Mouse (Mus musculus) macrophage (primary cell): ENCODE measurements around the gene Dhdh. TPM values are rescaled to one million over a fixed set of nuclear protein-coding genes. Genes with fewer than 3 reads are reported as not detected.
"Not testable (repeated sequence)": the region's sequence is repeated elsewhere in the genome, so short reads cannot be mapped to it uniquely, and the experiment has no call there.

ENCODE experiments used
- H3K27ac ChIP-seq: fragments of 350-480 bp; formaldehyde crosslinking; 2 replicates; pipeline ENCODE4 v1.9.0; 2021
- H3K36me3 ChIP-seq: fragments of 350-480 bp; formaldehyde crosslinking; 2 replicates; pipeline ENCODE4 v1.9.0; 2021; ENCODE audit errors: inconsistent target
- H3K4me3 ChIP-seq: fragments of 350-480 bp; formaldehyde crosslinking; 2 replicates; pipeline ENCODE4 v1.9.0; 2021; ENCODE audit errors: inconsistent target
- H3K79me2 ChIP-seq: fragments of 350-480 bp; formaldehyde crosslinking; 2 replicates; pipeline ENCODE4 v1.9.0; 2021; ENCODE audit errors: inconsistent target
- WGBS: methylation state at CpG from one replicate; pipeline ENCODE4 v1.1.7; 2026; ENCODE audit warnings: inconsistent platforms; ENCODE audit not compliant: missing documents; 5-methylcytosine and 5-hydroxymethylcytosine counted together
- polyA plus RNA-seq: library from polyadenylated mRNA; stranded (reverse); fragments of 250-400 nt; gene quantifications from 3 replicates; pipeline ENCODE4 v1.2.4, GENCODE M21; 2018; ENCODE audit warnings: inconsistent platforms

The Dhdh gene
- polyA plus RNA-seq, 1 experiment from 2014 or later: 24.6 TPM

DNA sequence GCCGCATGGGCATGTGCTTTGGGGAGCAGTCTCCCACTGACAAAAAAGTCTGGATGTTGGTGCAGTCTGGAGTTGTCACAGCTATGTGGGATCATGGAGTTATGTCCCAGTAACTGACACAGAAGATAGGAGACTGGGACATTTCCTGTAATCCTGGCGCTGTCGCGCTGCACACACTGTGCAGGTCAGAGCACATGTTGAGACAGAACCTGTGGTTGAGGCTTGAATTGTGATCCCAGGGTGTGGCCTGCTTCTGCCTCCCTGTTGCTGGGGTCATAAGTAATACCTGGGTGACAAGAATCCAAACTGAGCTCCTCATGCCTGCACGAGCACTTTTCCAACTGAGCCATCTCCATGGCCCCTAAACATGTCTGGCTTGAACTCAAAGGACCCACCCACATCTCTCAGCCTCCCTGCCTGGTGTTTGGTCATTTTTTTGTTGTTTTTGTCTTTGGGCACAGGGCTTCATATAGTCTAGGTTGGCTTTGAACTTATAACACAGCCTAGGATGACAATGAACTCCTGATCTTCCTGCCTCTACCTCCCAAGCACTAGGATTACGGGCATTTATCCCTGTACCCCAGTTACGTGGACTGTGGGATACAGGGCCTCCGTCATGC, 3.7 kb upstream of the Dhdh start:
- Histone ChIP-seq H3K4me3 (no peak overlapping the region), H3K79me2 (no peaks in the 10 kb centered on the region), H3K27ac (no peak overlapping the region), H3K36me3 (peaks cover 42% of the 10 kb centered on the region)
- 98% methylated on average over 8 of the region's 8 CpGs for WGBS

DNA sequence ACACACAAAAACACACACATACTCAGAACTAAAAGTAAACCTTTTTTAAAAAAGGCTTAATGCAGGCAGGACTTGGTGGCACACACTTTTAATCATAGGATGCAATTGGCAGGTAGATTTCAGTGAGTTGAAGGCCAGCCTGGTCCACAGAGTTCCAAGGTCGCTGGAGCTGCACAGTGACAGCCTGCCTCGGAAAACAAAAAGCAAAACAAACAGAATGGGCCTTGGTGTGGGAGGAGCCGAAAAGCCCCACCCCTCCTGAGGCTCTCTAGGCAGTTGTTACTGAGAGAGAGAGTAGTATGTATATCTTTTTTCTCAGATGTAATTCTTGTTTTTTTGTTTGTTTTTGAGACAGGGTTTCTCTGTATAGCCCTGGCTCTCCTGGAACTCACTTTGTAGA, 2.7 kb upstream of the Dhdh start:
- Histone ChIP-seq H3K4me3 (no peak overlapping the region), H3K36me3 (peaks cover 33% of the 10 kb centered on the region), H3K27ac (no peak overlapping the region), H3K79me2 (no peaks in the 10 kb centered on the region)
- 16% methylated on average over 3 of the region's 3 CpGs for WGBS

DNA sequence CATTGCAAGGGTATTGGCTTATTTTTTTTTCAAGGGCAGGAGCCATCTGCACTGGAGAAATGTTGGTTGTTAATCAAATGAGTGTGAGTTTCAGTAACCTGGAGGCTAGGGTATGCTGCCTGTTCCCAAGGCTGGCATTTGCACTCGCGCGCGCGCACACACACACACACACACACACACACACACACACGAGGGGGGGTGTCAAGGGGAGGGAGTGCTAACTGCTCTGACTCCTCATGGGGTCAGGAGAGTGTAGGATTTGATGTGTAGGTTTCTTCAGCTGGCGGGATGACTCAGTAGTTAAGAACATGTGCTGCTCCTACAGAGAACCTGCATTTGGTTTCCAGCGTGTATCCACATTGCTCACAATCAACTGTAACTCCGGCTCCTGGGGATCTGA, 2.2 kb upstream of the Dhdh start:
- Histone ChIP-seq H3K79me2 (no peaks in the 10 kb centered on the region), H3K36me3 (peaks cover 28% of the 10 kb centered on the region), H3K4me3 (no peak overlapping the region), H3K27ac (no peak overlapping the region)
- 48% methylated on average over 4 of the region's 9 CpGs for WGBS

DNA sequence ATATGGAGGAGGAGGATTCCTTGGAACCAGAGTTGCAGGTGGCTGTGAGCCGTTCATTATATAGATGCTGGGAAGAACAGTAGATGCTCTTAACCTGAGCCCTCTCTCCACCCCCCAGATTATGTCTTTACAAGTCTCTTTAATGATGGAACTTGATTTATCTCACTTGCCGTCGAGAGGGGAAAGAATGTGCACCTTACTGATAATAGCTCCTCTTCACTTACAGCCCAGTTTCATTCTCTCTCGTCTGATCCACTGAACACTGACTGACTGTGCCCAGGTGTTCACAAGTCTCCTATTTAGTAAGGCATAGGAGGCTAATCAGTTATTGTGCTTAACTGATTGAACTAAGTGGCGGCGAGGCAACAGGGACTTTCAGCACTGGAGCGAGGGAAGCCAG, 973 bp upstream of the Dhdh start:
- Histone ChIP-seq H3K79me2 (no peaks in the 10 kb centered on the region), H3K36me3 (peaks cover 16% of the 10 kb centered on the region), H3K27ac (no peak overlapping the region), H3K4me3 (no peak overlapping the region)
- 89% methylated on average over 7 of the region's 7 CpGs for WGBS

DNA sequence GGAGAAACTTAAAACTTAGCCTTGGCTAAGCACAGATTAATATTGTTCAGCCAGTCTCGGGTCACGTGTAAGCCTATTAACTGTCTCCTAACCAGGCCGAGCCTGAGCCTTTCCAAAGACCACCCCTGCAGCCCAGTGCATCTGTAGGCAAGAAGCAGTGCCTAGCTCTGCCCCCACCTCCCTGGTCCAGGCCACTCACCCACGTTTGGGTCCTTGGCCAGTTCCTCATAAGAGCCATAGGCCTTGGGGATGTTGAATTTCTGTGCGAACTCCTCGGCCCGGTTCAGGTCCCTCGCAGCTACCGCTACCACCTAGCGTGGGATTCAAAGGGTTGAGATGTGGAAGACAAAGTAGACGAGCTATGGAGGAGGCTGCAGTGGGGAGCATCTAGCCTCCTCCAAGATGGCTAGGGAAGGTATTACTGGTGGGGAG, 728 bp downstream of the Dhdh start:
- peak overlapping the region; percentile 49 for H3K27ac ChIP-seq
- no peaks in the 10 kb centered on the region for H3K79me2 ChIP-seq
- H3K4me3 ChIP-seq: peak overlapping the region; percentile 79
- H3K36me3 ChIP-seq: no peaks in the 10 kb centered on the region
- WGBS: 63% methylated on average over 11 of the region's 11 CpGs

DNA sequence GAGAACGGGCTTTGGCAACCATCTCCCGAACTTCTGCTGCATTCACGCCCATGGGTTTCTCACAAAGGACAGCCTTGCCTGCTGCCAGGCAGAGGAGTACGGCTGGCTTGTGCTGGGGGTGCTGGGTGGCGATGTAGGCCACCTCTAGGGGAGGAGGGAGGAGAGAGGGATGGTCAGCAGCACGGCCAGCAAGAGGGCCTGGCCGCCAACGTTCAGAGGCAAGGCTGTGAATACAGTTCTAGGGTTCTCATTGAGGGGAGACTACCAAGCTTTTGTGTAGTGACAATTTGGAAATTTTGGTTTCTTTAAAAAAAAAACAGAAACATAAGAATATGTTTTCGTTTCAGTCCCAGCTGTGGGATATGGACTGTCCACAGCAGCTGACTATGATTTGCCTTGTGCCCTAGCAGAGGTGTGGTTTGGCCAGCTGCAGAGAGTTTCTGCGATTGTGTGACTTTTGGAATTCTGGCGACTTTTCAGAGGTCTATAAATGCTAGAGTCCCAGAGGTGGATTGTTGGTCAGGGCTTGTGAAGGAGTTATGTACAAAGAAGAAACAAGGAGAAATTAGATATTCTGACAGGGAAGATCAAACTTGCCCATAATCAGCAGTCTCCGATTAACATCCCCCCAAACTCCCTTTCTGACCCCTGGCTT, 1.7 kb downstream of the Dhdh start, which contains the start of gene Gm45808:
Gene Gm45808, minus strand, starts transcription at position 51 of the 655 bp plus-strand sequence.
- Histone ChIP-seq H3K4me3 (no peak within 1 kb of the TSS), H3K36me3 (no peaks in the 10 kb centered on the region), H3K79me2 (no peaks in the 10 kb centered on the region), H3K27ac (no peak within 1 kb of the TSS)
- WGBS: 94% methylated on average over 12 of the region's 12 CpGs

DNA sequence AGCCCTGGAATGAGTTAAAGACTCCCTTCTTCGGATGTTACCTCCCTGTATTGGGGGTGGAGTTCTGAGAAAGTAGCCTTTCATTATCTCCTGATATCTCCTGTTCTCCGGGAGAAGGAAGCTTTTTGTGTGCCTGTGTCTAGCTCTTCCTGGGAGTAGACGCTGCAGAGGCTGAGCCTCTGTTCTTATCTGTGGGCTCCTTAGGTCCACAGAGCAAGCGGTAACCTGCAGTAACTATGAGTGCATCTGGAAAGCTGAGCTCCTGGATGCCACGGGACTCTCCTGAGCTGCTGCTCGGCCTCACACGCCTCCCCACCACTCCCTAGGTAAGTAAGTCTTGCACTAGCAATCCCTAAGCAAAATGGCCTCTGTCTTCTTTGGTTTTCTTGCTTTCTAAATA, 2.4 kb downstream of the Dhdh start:
- WGBS: 89% methylated on average over 7 of the region's 7 CpGs
- no peaks in the 10 kb centered on the region for H3K79me2 ChIP-seq
- H3K4me3 ChIP-seq: no peak overlapping the region
- no peaks in the 10 kb centered on the region for H3K36me3 ChIP-seq
- no peak overlapping the region for H3K27ac ChIP-seq

DNA sequence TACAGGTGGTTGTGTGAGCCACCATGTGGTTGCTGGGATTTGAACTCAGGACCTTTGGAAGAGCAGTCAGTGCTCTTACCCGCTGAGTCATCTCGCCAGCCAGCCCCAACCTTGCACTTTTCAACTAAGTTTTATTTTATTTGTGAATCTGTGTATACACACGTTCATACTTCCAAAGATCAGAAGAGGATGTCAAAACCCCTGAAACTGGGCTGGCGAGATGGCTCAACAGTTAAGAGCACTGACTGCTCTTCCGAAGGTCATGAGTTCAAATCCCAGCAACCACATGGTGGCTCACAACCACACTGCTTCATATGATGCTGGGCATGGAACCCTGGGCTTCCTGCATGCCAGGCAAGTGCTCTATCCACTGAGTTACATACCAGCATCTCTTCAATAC, 3.6 kb downstream of the Dhdh start:
- not testable (repeated sequence) for H3K79me2 ChIP-seq, H3K36me3 ChIP-seq, H3K27ac ChIP-seq, H3K4me3 ChIP-seq
- WGBS: 90% methylated on average over 5 of the region's 5 CpGs

DNA sequence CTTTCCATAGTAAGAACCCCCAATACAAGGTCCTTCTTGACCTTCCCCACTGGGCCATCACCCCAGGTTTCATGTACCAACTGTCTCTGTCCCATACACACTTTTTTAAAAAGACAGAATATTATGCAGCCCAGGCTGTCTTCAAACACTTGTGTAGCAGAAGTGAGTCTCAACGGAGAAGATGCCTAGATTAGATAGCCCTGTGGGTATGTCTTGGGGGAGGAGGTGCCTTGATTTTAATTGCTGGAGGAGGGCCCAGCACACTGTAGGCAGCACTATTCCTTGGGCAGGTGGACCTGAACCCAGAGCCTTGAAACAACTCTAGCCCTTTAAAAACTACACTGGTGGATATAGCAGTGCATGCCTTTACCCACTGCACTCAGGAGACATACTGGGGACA, 6.4 kb downstream of the Dhdh start:
- H3K27ac ChIP-seq: no peak overlapping the region
- no peaks in the 10 kb centered on the region for H3K79me2 ChIP-seq
- peaks cover 9% of the 10 kb centered on the region; the same call in 1 of the 2 replicates for H3K36me3 ChIP-seq
- no peak overlapping the region for H3K4me3 ChIP-seq
- WGBS: 100% methylated on average over 1 of the region's 1 CpGs

DNA sequence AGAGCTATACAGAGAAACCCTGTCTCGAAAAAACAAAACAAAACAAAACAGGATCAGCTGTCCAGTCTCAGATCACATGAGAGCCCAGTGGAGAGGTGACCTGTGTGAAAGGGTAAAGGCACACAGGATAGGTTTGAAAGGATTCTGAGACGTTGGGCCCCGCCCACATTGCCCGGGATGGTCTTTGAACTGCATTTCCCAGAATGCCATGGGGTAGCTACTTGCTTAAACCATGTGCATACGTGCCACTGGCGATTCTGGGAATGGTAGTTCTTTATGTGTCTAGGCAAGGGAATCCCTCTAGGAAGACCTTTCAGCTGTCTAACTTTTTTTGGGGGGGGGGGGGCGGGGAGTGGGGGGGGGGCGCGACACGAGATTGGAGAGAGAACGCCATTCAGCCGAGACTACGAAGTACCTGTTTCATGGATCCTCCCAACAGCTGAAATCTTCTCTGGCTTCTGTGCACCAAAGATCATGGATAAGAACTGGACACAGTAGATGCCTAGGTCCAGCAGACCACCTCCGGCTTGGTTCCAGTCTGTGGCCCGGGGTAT, 7.2 kb downstream of the Dhdh start, which contains the start of gene Tulp2:
Gene Tulp2, plus strand, starts transcription at position 504 of the 554 bp plus-strand sequence.
- WGBS: 68% methylated on average over 15 of the region's 15 CpGs
- peaks cover 9% of the 10 kb centered on the region; the same call in 1 of the 2 replicates for H3K36me3 ChIP-seq
- no peak within 1 kb of the TSS for H3K27ac ChIP-seq
- H3K4me3 ChIP-seq: no peak within 1 kb of the TSS
- no peaks in the 10 kb centered on the region for H3K79me2 ChIP-seq

DNA sequence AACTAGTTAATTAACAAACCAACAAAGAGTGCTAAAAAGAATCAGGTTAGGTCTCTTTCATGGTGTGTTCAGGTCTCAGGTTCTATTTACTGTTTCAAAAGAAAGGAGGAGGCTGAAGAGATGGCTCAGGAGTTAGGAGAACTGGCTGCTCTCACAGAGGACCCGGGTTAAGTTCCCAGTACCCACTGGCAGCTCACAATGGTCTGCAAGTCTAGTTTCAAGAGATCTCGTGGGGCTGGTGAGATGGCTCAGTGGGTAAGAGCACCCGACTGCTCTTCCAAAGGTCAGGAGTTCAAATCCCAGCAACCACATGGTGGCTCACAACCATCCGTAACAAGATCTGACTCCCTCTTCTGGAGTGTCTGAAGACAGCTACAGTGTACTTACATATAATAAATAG, 8.3 kb downstream of the Dhdh start:
- not testable (repeated sequence) for H3K27ac ChIP-seq, H3K36me3 ChIP-seq, H3K4me3 ChIP-seq, H3K79me2 ChIP-seq
- 100% methylated on average over 1 of the region's 4 CpGs for WGBS

DNA sequence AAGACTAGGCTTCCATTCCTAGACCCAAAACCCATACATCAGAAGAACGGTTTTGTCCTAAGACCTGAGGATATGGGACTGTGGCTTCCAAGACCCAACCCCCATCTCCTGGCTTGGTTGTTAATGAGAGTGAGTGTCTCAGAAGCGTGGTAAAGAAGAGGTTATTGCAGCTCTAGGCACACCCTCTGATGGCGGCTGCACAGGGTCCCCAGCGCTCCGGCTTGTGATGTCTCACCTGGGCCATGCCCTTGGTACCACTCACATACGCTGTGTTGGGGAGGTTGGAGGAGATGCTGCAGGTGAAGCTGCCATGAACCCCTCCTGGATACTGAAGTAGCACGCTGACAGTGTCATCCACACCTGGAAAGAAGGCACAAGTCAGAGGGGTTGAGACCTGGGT, 9.8 kb downstream of the Dhdh start:
- no peak overlapping the region for H3K27ac ChIP-seq
- no peak overlapping the region for H3K4me3 ChIP-seq
- H3K36me3 ChIP-seq: peaks cover 9% of the 10 kb centered on the region; the same call in 1 of the 2 replicates
- H3K79me2 ChIP-seq: no peaks in the 10 kb centered on the region
- 98% methylated on average over 7 of the region's 7 CpGs for WGBS

DNA sequence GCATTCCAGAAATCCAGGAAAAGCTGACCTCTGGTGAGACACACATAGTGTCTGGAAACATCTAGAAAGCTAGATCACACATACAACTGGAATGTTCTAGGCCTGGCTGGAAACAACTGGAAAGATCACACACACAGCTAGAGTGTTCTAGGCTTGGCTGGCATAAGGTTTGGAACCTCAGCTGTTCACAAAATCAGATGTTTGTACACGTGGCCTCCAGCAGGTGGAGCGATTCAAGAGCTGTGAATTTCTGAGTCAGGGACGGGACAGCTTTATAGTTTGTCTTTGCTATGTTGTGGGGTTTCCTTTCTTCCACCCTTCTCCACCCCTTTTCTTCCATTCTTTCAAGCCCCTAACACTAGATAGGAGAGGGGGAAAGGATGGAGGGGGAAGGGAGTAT, 11.6 kb downstream of the Dhdh start:
- Histone ChIP-seq H3K36me3 (peaks cover 9% of the 10 kb centered on the region; the same call in 1 of the 2 replicates), H3K4me3 (no peak overlapping the region), H3K79me2 (no peaks in the 10 kb centered on the region), H3K27ac (no peak overlapping the region)
- WGBS: 43% methylated on average over 2 of the region's 3 CpGs

DNA sequence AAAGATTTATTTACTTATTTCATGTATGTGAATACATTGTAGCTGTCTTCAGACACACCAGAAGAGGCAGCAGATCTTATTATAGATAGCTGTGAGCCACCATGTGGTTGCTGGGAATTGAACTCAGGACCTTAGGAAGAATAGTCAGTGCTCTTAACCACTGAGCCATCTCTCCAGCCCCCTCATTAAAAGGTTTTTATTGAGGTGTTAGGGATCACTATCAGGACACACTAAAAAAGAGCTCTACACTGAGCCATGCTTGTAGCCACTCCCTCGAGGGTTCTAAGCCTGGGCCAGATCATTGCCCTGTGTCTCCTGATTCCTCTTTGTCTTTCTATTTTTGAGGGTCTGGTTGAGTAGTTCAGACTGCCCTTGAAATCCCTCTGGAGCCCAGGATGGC, 12.2 kb downstream of the Dhdh start:
- Histone ChIP-seq H3K79me2 (no peaks in the 10 kb centered on the region), H3K4me3 (no peak overlapping the region), H3K36me3 (peaks cover 9% of the 10 kb centered on the region; the same call in 1 of the 2 replicates), H3K27ac (no peak overlapping the region)
- WGBS: 82% methylated on average over 1 of the region's 1 CpGs

DNA sequence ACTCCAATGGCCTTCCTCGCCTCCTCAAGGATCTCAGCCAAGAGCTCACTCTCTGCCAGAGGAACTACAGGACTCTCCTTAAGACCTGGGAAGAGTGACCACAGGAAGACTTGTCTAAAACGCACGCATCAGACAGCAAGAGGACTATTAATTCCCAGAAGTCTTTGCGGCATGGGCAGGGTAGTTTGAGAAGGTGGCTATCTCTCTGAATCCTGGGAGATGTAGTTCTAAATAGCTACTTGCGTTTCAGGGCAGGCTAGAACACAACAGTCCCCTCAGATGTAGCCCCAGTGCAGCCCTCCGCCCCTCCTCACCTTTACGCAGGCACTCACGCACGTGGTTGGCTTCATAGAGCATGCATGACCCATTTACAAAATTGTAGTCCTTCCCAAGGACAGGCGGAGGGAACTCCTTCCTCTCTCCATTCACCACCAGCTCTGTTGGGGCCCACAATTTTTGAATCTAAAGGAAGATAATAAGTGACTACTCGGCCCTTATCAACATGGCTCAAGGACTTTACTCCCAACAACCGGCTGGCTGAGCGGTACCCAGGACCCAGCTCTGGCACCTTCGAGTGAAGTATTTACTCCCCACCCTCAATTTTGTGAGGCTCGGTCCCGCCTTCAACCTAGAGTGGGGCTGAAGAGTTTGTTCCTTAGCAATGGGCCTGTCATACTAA, 13.2 kb downstream of the Dhdh start:
- Histone ChIP-seq H3K79me2 (no peaks in the 10 kb centered on the region), H3K36me3 (peaks cover 9% of the 10 kb centered on the region; the same call in 1 of the 2 replicates), H3K27ac (no peak overlapping the region), H3K4me3 (no peak overlapping the region)
- WGBS: 93% methylated on average over 15 of the region's 16 CpGs
